Mouse (Mus musculus) ES-Bruce4 (cell line): ENCODE measurements around the gene Phlda3. TPM values are rescaled to one million over a fixed set of nuclear protein-coding genes. Genes with fewer than 3 reads are reported as not detected.

Source experiments
- H3K27ac ChIP-seq: 2 replicates; pipeline ENCODE4 v1.5.1; 2012; ENCODE audit warnings: low read length, inconsistent platforms; ENCODE audit not compliant: insufficient read depth
- H3K27me3 ChIP-seq: 2 replicates; pipeline ENCODE4 v1.6.1; 2012; ENCODE audit warnings: mild to moderate bottlenecking, low read length, inconsistent platforms; ENCODE audit not compliant: control insufficient read depth, poor library complexity, insufficient read depth, severe bottlenecking
- H3K36me3 ChIP-seq: 2 replicates; pipeline ENCODE4 v1.6.1; 2012; ENCODE audit warnings: inconsistent platforms, mild to moderate bottlenecking, low read length, moderate library complexity; ENCODE audit not compliant: control insufficient read depth, poor library complexity, insufficient read depth, severe bottlenecking
- H3K4me1 ChIP-seq: one replicate; pipeline ENCODE4 v1.8.1; 2011; ENCODE audit warnings: low read length; ENCODE audit not compliant: control insufficient read depth, insufficient read depth
- H3K4me3 ChIP-seq: 2 replicates; pipeline ENCODE4 v1.5.1; 2011; ENCODE audit warnings: low read depth, mild to moderate bottlenecking, low read length
- H3K9ac ChIP-seq: 2 replicates; pipeline ENCODE4 v1.6.1; 2012; ENCODE audit warnings: low read depth, mild to moderate bottlenecking, inconsistent platforms; ENCODE audit not compliant: poor library complexity, severe bottlenecking
- H3K9me3 ChIP-seq: replicated peaks from 2 replicates; pipeline ENCODE4 v1.6.1; 2012; ENCODE audit warnings: mild to moderate bottlenecking, low read length, inconsistent platforms; ENCODE audit not compliant: control insufficient read depth, poor library complexity, insufficient read depth, severe bottlenecking
- CTCF ChIP-seq: IDR thresholded peaks from one replicate; pipeline ENCODE4 v1.8.1; 2011; ENCODE audit warnings: low read depth, low read length
- EP300 ChIP-seq: IDR thresholded peaks from 2 replicates; pipeline ENCODE4 v1.6.1; 2011; ENCODE audit warnings: low read depth, low read length; ENCODE audit not compliant: insufficient read depth
- POLR2A ChIP-seq: IDR thresholded peaks from one replicate; pipeline ENCODE4 v1.8.1; 2011; ENCODE audit warnings: low read length; ENCODE audit not compliant: insufficient read depth
- polyA plus RNA-seq: library from polyadenylated mRNA; stranded (reverse); fragments of >200 nt; gene quantifications from 2 replicates; pipeline ENCODE4 v1.2.4, GENCODE M21; 2011; ENCODE audit warnings: low read depth; ENCODE audit not compliant: missing spikeins, insufficient read depth, insufficient read length

Gene Phlda3
- polyA plus RNA-seq, 1 experiment = 88.1 TPM

GRCm38 (mm10) chr1:135770237-135770636, 4.3 kb downstream of the Phlda3 start:
- Histone ChIP-seq H3K27me3 (no peaks in the 10 kb centered on the region), H3K36me3 (peaks cover 30% of the 10 kb centered on the region), H3K4me1 (peaks cover under 1% of the 10 kb centered on the region), H3K9ac (no peak overlapping the region), H3K9me3 (no peaks in the 10 kb centered on the region), H3K4me3 (no peak overlapping the region), H3K27ac (no peak overlapping the region)
- no peak for TF ChIP-seq CTCF
- no peak for TF ChIP-seq POLR2A
- TF ChIP-seq EP300 = no peak

DNA sequence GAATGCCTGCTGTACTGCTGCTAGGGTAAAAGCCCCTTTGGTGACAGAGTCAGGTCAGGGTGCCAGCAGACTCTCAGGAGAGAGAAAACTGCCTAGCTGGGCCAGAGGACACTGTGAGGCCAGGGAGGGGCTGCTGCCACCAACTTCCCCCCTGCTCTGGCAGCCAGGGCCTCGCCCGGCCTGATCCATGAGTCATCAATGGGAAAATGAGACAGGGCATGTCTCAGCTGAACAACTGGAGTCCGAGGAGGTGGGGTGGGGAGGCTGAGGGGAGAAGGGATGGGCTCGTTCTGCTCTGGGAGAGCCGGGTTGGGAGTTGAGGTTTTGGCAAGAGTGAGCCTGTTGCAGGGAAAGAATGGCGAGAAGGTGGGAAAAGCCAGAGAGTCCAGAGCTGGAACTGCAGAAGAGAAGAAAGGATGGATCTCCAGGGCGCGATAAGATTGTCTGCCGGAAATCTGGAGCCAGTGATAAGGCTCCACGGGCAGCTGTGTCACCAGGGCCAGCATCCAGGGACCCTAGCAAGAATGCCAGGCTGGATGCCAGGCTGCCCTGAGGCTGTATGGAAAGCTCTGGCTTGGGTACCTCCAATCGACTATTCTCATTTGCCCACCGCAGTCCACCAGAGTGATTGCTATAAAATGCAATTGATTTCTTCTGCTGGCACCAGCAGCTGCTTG, 5.1 kb downstream of the Phlda3 start:
- no peak overlapping the region for H3K4me3 ChIP-seq
- H3K9me3 ChIP-seq = no peaks in the 10 kb centered on the region
- H3K27me3 ChIP-seq = no peaks in the 10 kb centered on the region
- no peak overlapping the region for H3K27ac ChIP-seq
- H3K9ac ChIP-seq = no peak overlapping the region
- TF ChIP-seq CTCF (no peak), EP300 (no peak)
- H3K4me1 ChIP-seq = no peaks in the 10 kb centered on the region
- peaks cover 30% of the 10 kb centered on the region for H3K36me3 ChIP-seq

DNA sequence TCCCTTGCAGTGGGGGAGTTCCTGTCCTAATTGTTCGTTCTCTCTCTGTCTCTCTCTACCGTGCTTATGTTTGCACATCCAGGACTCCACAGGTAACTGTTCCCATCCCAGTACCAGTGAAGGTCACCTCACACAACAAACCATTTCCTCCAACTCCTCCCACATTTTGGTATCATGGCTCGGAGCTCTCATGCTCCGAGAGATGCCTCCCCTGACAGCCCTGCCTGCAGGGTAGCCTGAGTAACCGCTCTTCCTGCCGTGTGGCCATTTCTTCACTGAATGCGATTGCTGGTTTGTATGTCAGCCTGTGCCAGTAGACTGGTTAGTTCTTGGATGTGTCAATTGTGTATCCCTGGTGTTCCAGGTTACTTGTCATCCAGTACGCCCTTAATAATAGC, 5.7 kb downstream of the Phlda3 start:
- no peak overlapping the region for H3K4me3 ChIP-seq
- no peak overlapping the region for H3K27ac ChIP-seq
- H3K27me3 ChIP-seq = no peaks in the 10 kb centered on the region
- no peak for TF ChIP-seq EP300
- TF ChIP-seq POLR2A = no peak
- no peak for TF ChIP-seq CTCF
- H3K36me3 ChIP-seq = peaks cover 30% of the 10 kb centered on the region
- no peaks in the 10 kb centered on the region for H3K9me3 ChIP-seq
- no peak overlapping the region for H3K9ac ChIP-seq
- H3K4me1 ChIP-seq = no peaks in the 10 kb centered on the region

DNA sequence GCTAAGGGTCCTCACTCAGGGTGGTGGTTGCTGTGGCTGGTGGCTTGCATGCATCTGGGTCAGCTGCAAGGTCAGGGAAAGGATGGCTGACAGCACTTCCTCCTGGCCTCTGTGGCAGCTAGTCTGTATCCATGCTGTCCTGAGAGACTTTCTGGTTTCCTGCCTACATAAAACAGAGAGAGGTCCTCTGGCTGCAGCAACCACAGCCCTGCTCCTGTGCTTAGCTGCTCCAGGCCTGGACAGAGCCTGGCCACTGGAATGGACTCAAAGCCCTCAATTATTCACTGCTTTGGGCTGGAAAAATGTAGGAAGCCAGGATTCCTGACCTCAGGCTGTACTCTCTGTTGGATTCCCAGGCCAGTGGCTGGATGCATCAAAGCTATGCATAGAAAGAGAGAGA, 10.7 kb downstream of the Phlda3 start:
- Histone ChIP-seq H3K27ac (no peak overlapping the region), H3K4me3 (no peak overlapping the region), H3K36me3 (no peaks in the 10 kb centered on the region), H3K27me3 (no peaks in the 10 kb centered on the region), H3K4me1 (no peaks in the 10 kb centered on the region), H3K9me3 (no peaks in the 10 kb centered on the region), H3K9ac (no peak overlapping the region)
- TF ChIP-seq POLR2A (no peak), CTCF (no peak), EP300 (no peak)

DNA sequence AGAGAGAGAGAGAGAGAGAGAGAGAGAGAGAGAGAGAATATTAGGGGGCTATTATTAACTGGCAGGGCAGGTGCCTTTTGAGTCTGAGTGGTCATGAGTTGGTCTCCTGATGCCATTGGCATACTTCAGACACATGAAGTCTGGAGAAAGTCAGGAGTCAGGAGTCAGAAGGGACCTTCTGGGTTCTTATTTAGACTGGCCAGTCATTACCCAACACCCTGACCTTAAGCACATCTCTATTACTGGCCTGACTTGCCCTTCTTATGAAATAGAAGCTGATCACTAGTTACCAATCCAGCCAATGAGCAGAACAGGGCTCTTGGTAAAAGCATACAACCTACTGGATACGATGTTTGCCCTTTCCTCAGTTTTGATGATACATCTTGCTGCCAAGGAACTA, 11.1 kb downstream of the Phlda3 start:
- H3K36me3 ChIP-seq = no peaks in the 10 kb centered on the region
- no peak overlapping the region for H3K9ac ChIP-seq
- no peak for TF ChIP-seq CTCF
- no peak for TF ChIP-seq EP300
- TF ChIP-seq POLR2A = no peak
- H3K4me1 ChIP-seq = no peaks in the 10 kb centered on the region
- H3K4me3 ChIP-seq = no peak overlapping the region
- H3K27me3 ChIP-seq = no peaks in the 10 kb centered on the region
- H3K9me3 ChIP-seq = no peaks in the 10 kb centered on the region
- H3K27ac ChIP-seq = no peak overlapping the region

- TF ChIP-seq EP300 (peak; percentile 74; the same call in 1 of the 2 replicates), CTCF (no peak)
- Histone ChIP-seq H3K9me3 (no peaks in the 10 kb centered on the region), H3K36me3 (no peaks in the 10 kb centered on the region), H3K27me3 (no peaks in the 10 kb centered on the region), H3K4me3 (peak within 1 kb of the TSS; percentile 20; the same call in 1 of the 2 replicates), H3K9ac (peak within 1 kb of the TSS; percentile 19; the same call in 1 of the 2 replicates), H3K27ac (no peak within 1 kb of the TSS), H3K4me1 (peaks cover 1% of the 10 kb centered on the region)
Observed at GRCm38 (mm10) chr1:135778780-135779535, 13.0 kb downstream of the Phlda3 start, which contains the start of gene Tnni1. Gene Tnni1 (plus strand): TSS chr1:135779434.
